Mouse (Mus musculus) retina, postnatal 1 day (tissue): ENCODE data around the gene Paf1.

ENCODE experiments used
- DNase-seq: peaks from one replicate; pipeline ENCODE4 v3.0.0-alpha.2; 2012

Gene Paf1

GRCm38 (mm10) chr7:28436932-28437570 is 44.3 kb downstream of the Paf1 start, which contains the start of gene Gmfg:
Gene Gmfg (plus strand): TSS chr7:28437447.
- DNase-seq, result peak; percentile 91

- no peak for DNase-seq
Measured at GRCm38 (mm10) chr7:28437964-28438363, 45.2 kb downstream of the Paf1 start.

DNA sequence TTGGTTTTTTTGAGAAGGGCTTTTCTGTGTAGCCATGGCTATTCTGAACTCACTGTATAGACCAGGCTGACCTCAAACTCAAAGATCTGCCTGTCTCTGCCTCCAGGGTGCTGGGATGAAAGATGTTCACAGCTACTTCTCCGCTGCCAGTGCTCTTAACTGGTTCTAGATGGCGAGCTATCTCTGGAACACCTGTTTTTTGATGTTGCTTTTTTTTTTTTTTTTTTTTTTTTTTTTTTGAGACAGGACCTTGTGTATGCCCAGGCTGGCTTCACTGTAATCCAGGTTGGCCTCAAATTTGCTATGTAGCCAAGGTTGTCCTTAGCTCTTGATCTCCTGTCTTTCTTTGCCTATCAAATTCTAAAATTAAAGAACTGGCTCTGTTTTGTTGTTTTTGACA is 46.0 kb downstream of the Paf1 start:
- no peak for DNase-seq

DNA sequence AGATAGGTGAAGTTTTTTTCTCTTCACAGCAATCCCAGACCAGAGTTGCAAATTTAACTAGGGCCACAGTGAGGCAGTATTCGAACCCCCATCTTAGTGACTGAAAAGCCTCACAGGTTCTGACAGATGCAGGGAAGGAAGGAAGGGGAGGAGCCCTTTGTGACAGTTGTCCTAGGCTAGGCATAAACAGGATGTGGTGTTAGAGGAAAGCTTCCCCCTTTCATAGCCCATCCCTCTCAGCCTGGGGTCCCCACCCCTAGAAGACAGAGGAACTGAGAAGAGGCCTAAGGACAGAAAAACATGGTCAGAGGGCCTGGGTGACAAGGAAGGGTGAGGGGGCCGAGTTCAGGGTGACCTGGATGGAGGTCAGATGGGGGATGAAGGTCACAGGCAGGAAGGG is 48.0 kb downstream of the Paf1 start:
- DNase-seq, result no peak

DNA sequence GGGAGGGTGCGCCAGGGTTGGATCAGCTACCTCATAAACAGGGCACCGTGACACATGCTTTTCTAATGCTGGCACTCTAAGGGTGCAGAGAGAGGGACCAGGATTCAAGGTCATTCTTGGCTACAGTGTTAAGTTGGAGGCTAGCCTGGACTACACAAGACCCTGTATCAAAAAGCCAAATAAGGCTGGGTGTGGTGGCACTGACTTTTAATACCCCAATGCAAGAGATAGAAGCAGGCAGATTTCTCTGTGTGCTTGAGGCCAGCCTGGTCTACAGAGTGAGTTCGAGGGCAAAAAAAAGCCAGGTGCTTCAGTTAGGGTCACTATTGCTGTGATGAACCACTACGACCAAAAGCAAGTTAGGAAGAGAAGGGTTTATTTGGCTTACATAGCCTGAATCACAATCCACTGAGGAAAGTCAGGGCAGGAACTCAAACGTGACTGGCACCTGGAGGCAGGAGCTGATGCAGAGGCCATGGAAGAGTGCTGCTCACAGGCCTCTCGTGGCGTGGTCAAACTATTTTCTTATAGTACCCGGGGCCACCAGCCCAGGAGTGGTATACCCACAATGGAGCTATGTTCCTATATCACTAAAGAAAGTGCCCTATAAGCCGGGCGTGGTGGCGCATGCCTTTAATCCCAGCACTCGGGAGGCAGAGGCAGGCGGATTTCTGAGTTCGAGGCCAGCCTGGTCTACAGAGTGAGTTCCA is 49.2 kb downstream of the Paf1 start:
- DNase-seq, result no peak

GRCm38 (mm10) chr7:28442688-28443087 is 49.9 kb downstream of the Paf1 start:
- DNase-seq, result no peak

GRCm38 (mm10) chr7:28444344-28444974 is 51.7 kb downstream of the Paf1 start:
- DNase-seq, result no peak

DNA sequence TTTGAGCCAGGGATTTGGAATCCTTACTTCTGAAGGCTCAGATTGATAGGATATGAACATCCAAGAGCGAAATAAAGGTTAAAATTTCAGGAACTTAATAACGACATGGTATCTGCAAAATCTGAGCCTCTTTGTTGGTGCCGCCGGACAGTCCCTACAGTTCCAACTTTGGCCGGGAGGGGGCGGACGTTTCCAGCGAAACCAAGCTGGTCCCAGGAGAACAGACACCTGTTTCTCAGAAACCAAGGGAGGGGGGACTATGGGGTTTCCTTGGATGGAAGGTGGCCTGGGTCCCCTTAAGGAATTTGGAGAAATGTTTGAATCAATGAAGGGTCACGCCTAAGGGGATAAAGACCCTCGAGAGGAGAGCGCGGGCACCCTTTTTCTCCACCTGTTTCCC is 53.7 kb downstream of the Paf1 start:
- DNase-seq, result peak; percentile 76

DNA sequence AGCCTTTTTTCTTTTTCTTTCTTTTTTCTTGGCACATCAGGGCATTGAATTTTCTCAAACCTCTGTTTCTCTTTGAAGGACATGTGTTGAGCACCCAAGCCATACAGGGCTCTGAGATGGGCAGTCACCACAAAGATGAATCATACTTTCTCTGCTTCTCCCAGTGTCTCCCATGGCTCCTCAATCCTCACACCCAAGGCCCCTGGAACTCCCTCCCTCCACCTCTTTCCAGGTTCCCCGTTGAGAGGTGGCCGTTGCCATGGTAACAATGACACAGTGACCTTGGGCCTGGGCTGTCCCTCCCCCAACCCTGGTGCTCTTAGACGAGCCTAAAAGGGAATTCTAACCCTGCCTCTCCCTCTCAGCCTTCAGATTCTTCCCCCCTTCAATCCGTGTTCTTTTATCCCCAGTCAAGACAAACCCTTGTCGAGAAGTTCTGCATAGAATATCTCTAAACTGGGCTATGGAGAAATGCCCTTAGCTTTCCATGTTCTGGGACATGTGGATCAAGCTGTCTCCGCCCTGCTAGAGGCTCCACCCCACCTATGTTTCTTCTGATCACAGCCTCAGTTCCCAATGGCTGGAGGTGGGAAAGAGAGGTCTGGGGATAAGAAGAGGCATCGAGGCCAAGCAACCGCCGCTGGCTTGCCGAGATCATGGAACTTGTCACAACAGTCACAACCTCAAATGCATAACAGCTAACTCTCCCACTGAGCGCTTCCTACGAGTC is 54.5 kb downstream of the Paf1 start:
- DNase-seq, result peak; percentile 54

GRCm38 (mm10) chr7:28447865-28448820 is 55.4 kb downstream of the Paf1 start:
- no peak for DNase-seq
